Mouse (Mus musculus): Measurements from ENCODE around the gene Gm5134. TPM values are rescaled to one million over a fixed set of nuclear protein-coding genes. Genes with fewer than 3 reads are reported as not detected.

Gene Gm5134
- total and polyA plus RNA-seq, 3 experiments, result 0.40 to 1.6 (median 1.0) TPM

DNA sequence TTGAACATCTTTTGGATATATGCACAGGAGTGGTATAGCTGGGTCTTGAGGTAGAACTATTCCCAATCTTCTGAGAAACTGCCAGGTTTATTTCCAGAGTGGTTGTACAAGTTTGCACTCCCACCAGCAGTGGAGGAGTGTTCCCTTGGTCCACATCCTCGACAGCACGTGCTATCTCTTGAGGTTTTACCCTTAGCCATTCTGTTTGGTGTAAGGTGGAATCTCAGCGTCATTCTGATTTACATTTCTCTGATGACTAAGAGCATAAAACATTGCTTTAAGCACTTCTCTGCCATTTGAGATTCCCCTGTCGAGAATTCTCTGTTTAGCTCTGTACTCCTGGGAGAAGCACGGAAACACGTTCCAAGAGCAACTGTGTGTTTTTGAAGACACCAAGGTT lies 58.6 kb downstream of the Gm5134 start (continued):
- no peak for TF ChIP-seq HCFC1 (IDR thresholded peaks at IDR 0.05; ENCODE audit: low read depth, low read length)
- TF ChIP-seq GABPA (IDR thresholded peaks at IDR 0.05; ENCODE audit: insufficient replicate concordance, low read depth, low read length), result no peak
- TF ChIP-seq MAX (IDR thresholded peaks at IDR 0.05; ENCODE audit: low read length), result peak; percentile 89

DNA sequence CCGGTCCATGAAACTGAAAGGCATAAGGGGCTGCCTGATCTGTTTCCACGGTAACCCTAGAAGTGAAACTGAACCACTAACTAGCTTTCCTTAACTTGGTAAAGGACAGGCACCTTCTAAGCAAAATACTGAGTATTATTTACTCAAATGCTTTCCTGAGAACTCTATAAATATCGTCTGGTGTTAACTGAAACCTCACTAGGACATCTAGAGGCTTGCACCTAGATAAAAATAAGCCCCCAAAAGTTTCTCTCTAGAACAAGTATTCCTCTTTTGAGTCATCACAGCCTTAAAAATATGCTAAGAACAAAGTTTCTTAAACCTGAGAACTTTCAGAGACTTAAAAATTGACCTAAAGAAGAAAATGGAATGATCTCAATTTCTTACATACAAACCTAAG lies 62.6 kb downstream of the Gm5134 start:
- dilution Hi-C loops (cut with MboI; ENCODE audit: extremely low pct_ligation_motif_present, extremely low pct_unique_long_range_greater_than_20kb, low sequenced_read_pairs), result no loop called here
- peak; percentile 62 for DNase-seq (ENCODE audit: extremely low read depth)
- H3K9me3 ChIP-seq (replicated peaks; ENCODE audit: low read length), result peaks cover 15% of the 10 kb centered on the region
- no peaks in the 10 kb centered on the region for H3K27me3 ChIP-seq (replicated peaks)
- no peak overlapping the region for H3K4me3 ChIP-seq (replicated peaks in 1 of 3; ENCODE audit: low read depth in 2 of 3, low read length in 2 of 3, poor library complexity in 1 of 3)
- in situ Hi-C loops (cut with MboI; ENCODE audit: low pct_ligation_motif_present, low pct_unique_long_range_greater_than_20kb, low sequenced_read_pairs), result no loop called here
- H3K9ac ChIP-seq (ENCODE audit: insufficient read depth, low read depth), result no peak overlapping the region
- H3K4me2 ChIP-seq (ENCODE audit: insufficient read depth, low read depth, poor library complexity, severe bottlenecking), result peak overlapping the region; percentile 29; the same call in 1 of the 2 replicates
- TF ChIP-seq CHD1 (IDR thresholded peaks at IDR 0.05; ENCODE audit: low read depth, low read length), result 0 out of 2 replicates have a peak, but pooled peaks have one; percentile 41
- no peak for TF ChIP-seq MXI1 (IDR thresholded peaks at IDR 0.05; ENCODE audit: low read depth, low read length)
- TF ChIP-seq PAX5 (IDR thresholded peaks at IDR 0.05; ENCODE audit: low read length), result no peak
- no peak for TF ChIP-seq GABPA (IDR thresholded peaks at IDR 0.05; ENCODE audit: insufficient replicate concordance, low read depth, low read length)
- TF ChIP-seq HCFC1 (IDR thresholded peaks at IDR 0.05; ENCODE audit: low read depth, low read length), result no peak
- peak; percentile 88 for TF ChIP-seq TCF12 (IDR thresholded peaks at IDR 0.05; ENCODE audit: low read depth, low read length)
- peak; percentile 100 for TF ChIP-seq JUND (conservative IDR thresholded peaks at IDR 0.05; ENCODE audit: low read depth, low read length)
- TF ChIP-seq RCOR1 (conservative IDR thresholded peaks at IDR 0.05; ENCODE audit: low read depth, low read length), result 0 out of 2 replicates have a peak, but pooled peaks have one; percentile 70
- peak; percentile 82 for TF ChIP-seq BHLHE40 (IDR thresholded peaks at IDR 0.05; ENCODE audit: low read depth, low read length)
- peak; percentile 58; the same call in 1 of the 2 replicates for TF ChIP-seq MAFK (IDR thresholded peaks at IDR 0.05; ENCODE audit: insufficient replicate concordance, low read length)
- TF ChIP-seq MAZ (IDR thresholded peaks at IDR 0.05; ENCODE audit: low read depth, low read length), result 0 out of 2 replicates have a peak, but pooled peaks have one; percentile 52
- 0 out of 2 replicates have a peak, but pooled peaks have one; percentile 38 for TF ChIP-seq E2F4 (IDR thresholded peaks at IDR 0.05; ENCODE audit: insufficient replicate concordance, low read depth, low read length)
- 0 out of 2 replicates have a peak, but pooled peaks have one; percentile 19 for TF ChIP-seq TBP (conservative IDR thresholded peaks at IDR 0.05; ENCODE audit: low read depth, low read length)
- no peak for TF ChIP-seq NELFE (IDR thresholded peaks at IDR 0.05; ENCODE audit: low read depth, low read length)
- peak; percentile 74 for TF ChIP-seq CHD2 (IDR thresholded peaks at IDR 0.05; ENCODE audit: low read length)
- peak; percentile 99 for TF ChIP-seq EP300 (IDR thresholded peaks at IDR 0.05; ENCODE audit: low read length)
- no peak for TF ChIP-seq MAX (IDR thresholded peaks at IDR 0.05; ENCODE audit: low read length)
- TF ChIP-seq USF2 (conservative IDR thresholded peaks at IDR 0.05; ENCODE audit: low read depth, low read length), result no peak
- TF ChIP-seq UBTF (IDR thresholded peaks at IDR 0.05; ENCODE audit: low read depth, low read length), result no peak
- TF ChIP-seq ETS1 (conservative IDR thresholded peaks at IDR 0.05; ENCODE audit: low read depth, low read length), result peak; percentile 89
- peak; percentile 92 for TF ChIP-seq JUN (IDR thresholded peaks at IDR 0.05; ENCODE audit: insufficient read depth, low read depth, low read length)
- no peak for TF ChIP-seq KAT2A (IDR thresholded peaks at IDR 0.05; ENCODE audit: insufficient replicate concordance, low read length)
- TF ChIP-seq USF1 (IDR thresholded peaks at IDR 0.05; ENCODE audit: low read depth, low read length), result no peak
- TF ChIP-seq MYC (IDR thresholded peaks at IDR 0.05; ENCODE audit: low read depth, low read length), result peak; percentile 63; the same call in 1 of the 2 replicates
- TF ChIP-seq IRF4 (IDR thresholded peaks at IDR 0.05; ENCODE audit: low read depth, low read length), result peak; percentile 100
- TF ChIP-seq MEF2A (IDR thresholded peaks at IDR 0.05; ENCODE audit: borderline replicate concordance, low read depth, low read length), result peak; percentile 100
- peak; percentile 77 for TF ChIP-seq SIN3A (IDR thresholded peaks at IDR 0.05; ENCODE audit: low read length)
- no peak for TF ChIP-seq ZNF384 (IDR thresholded peaks at IDR 0.05; ENCODE audit: low read depth, low read length)
- no peak for TF ChIP-seq NRF1 (IDR thresholded peaks at IDR 0.05; ENCODE audit: low read depth, low read length)
- 0 out of 2 replicates have a peak, but pooled peaks have one; percentile 11 for TF ChIP-seq SMC3 (IDR thresholded peaks at IDR 0.05; ENCODE audit: low read depth, low read length)
- H3K79me2 ChIP-seq (replicated peaks; ENCODE audit: control insufficient read depth, extremely low read depth, insufficient read depth, poor library complexity, severe bottlenecking), result no peaks in the 10 kb centered on the region
- no peaks in the 10 kb centered on the region for H3K36me3 ChIP-seq (replicated peaks in 1 of 2; ENCODE audit: control insufficient read depth in 1 of 2, insufficient read depth in 1 of 2, low read length in 1 of 2)
- H3K27ac ChIP-seq (ENCODE audit: insufficient read depth, low read depth), result no peak overlapping the region
- peaks cover 9 to 25% of the 10 kb centered on the region in 2 experiments for H3K4me1 ChIP-seq (ENCODE audit: control insufficient read depth in 1 of 2, insufficient read depth in 2 of 2)

Data from CH12.LX (cell line).